Mouse (Mus musculus) layer of hippocampus, adult 2 months (tissue): ENCODE results near the gene Fli1. TPM values are rescaled to one million over a fixed set of nuclear protein-coding genes. Genes with fewer than 3 reads are reported as not detected.

Experiments used
- DNase-seq, 2 experiments: peaks; one replicate each; pipeline ENCODE4 v3.0.0; 2022; ENCODE audit warnings: low spot score in 2 of 2
- H3K27ac ChIP-seq: fragments of 200-600 bp; 2 replicates; pipeline ENCODE4 v1.8.1; 2022
- H3K4me3 ChIP-seq: fragments of 200-600 bp; 2 replicates; pipeline ENCODE4 v1.8.1; 2022; ENCODE audit warnings: mild to moderate bottlenecking
- CTCF ChIP-seq: fragments of 200-600 bp; conservative IDR thresholded peaks from 2 replicates; pipeline ENCODE4 v1.8.1; 2022; ENCODE audit warnings: antibody characterized with exemption, mild to moderate bottlenecking, moderate library complexity
- total RNA-seq, 2 experiments: library from RNA; stranded (reverse); gene quantifications; 2 replicates each; pipeline ENCODE4 v1.2.3; 2021

The Fli1 gene
- total RNA-seq, 2 experiments from 2014 or later, result 4.0 to 4.3 TPM

GRCm38 (mm10) chr9:32409060-32409961 lies 133.3 kb downstream of the Fli1 start:
- peak overlapping the region; percentile 38 for H3K4me3 ChIP-seq
- no peak for DNase-seq
- H3K27ac ChIP-seq, result no peak overlapping the region
- TF ChIP-seq CTCF, result no peak

GRCm38 (mm10) chr9:32408730-32409059 lies 134.0 kb downstream of the Fli1 start:
- peak overlapping the region; percentile 38 for H3K4me3 ChIP-seq
- no peak overlapping the region for H3K27ac ChIP-seq
- TF ChIP-seq CTCF, result no peak
- DNase-seq, result no peak

GRCm38 (mm10) chr9:32405191-32405925 lies 137.3 kb downstream of the Fli1 start:
- Histone ChIP-seq H3K27ac (no peak overlapping the region), H3K4me3 (no peak overlapping the region)
- TF ChIP-seq CTCF, result peak; percentile 94; the same call in 1 of the 2 replicates
- peak; percentile 56 to 66 for DNase-seq

GRCm38 (mm10) chr9:32400662-32401161 lies 141.9 kb downstream of the Fli1 start:
- TF ChIP-seq CTCF, result no peak
- no peak for DNase-seq

GRCm38 (mm10) chr9:32400212-32400611 lies 142.4 kb downstream of the Fli1 start:
- no peak for DNase-seq
- Histone ChIP-seq H3K4me3 (no peak overlapping the region), H3K27ac (no peak overlapping the region)
- TF ChIP-seq CTCF, result no peak

More at GRCm38 (mm10) chr9:32400662-32401161, 141.9 kb downstream of the Fli1 start:
- H3K27ac ChIP-seq, result no peak overlapping the region
- no peak overlapping the region for H3K4me3 ChIP-seq

- no peak for TF ChIP-seq CTCF
- DNase-seq, result no peak
- Histone ChIP-seq H3K27ac (no peak overlapping the region), H3K4me3 (no peak overlapping the region)
Observed at GRCm38 (mm10) chr9:32394761-32395161, 147.9 kb downstream of the Fli1 start.

- H3K27ac ChIP-seq, result no peak overlapping the region
- no peak overlapping the region for H3K4me3 ChIP-seq
- no peak for DNase-seq
- no peak for TF ChIP-seq CTCF
Observed at GRCm38 (mm10) chr9:32392716-32393115, 149.9 kb downstream of the Fli1 start.

GRCm38 (mm10) chr9:32391701-32392100 lies 151.0 kb downstream of the Fli1 start:
- no peak overlapping the region for H3K27ac ChIP-seq
- no peak for DNase-seq
- TF ChIP-seq CTCF, result no peak
- H3K4me3 ChIP-seq, result no peak overlapping the region

GRCm38 (mm10) chr9:32391092-32391491 lies 151.6 kb downstream of the Fli1 start:
- no peak for DNase-seq
- Histone ChIP-seq H3K27ac (no peak overlapping the region), H3K4me3 (no peak overlapping the region)
- no peak for TF ChIP-seq CTCF

GRCm38 (mm10) chr9:32388120-32388519 lies 154.5 kb downstream of the Fli1 start:
- no peak overlapping the region for H3K4me3 ChIP-seq
- DNase-seq, result no peak
- H3K27ac ChIP-seq, result no peak overlapping the region
- peak; percentile 67 for TF ChIP-seq CTCF

GRCm38 (mm10) chr9:32384906-32385305 lies 157.8 kb downstream of the Fli1 start:
- H3K4me3 ChIP-seq, result no peak overlapping the region
- no peak for TF ChIP-seq CTCF
- no peak overlapping the region for H3K27ac ChIP-seq
- no peak for DNase-seq

- H3K4me3 ChIP-seq, result no peak overlapping the region
- H3K27ac ChIP-seq, result no peak overlapping the region
- TF ChIP-seq CTCF, result no peak
- no peak for DNase-seq
Observed at GRCm38 (mm10) chr9:32376863-32377590, 165.6 kb downstream of the Fli1 start.

- TF ChIP-seq CTCF, result no peak
- Histone ChIP-seq H3K27ac (no peak overlapping the region), H3K4me3 (no peak overlapping the region)
- DNase-seq, result no peak
Observed at GRCm38 (mm10) chr9:32376031-32376430, 166.6 kb downstream of the Fli1 start.
